Mouse (Mus musculus): ENCODE measurements at regions not wholly inside any gene's neighbourhood (a gene's known extent, or its start where the extent isn't known, plus 50 kb on each side); places are given as distances from the start of the nearest gene placed in this dataset.

GRCm38 (mm10) chr13:47532935-47533334, 410.5 kb downstream of the Rnf144b start:
- ChIA-PET CTCF (no interaction called here), POLR2A (no interaction called here)

GRCm38 (mm10) chr13:47537156-47537555, 414.7 kb downstream of the Rnf144b start:
- ChIA-PET POLR2A (no interaction called here), CTCF (no interaction called here)

GRCm38 (mm10) chr13:47549626-47550025, 427.2 kb downstream of the Rnf144b start:
- CTCF ChIA-PET, result no interaction called here
- POLR2A ChIA-PET, result no interaction called here

GRCm38 (mm10) chr13:47552251-47552650, 429.8 kb downstream of the Rnf144b start:
- ChIA-PET CTCF (no interaction called here), POLR2A (no interaction called here)

DNA sequence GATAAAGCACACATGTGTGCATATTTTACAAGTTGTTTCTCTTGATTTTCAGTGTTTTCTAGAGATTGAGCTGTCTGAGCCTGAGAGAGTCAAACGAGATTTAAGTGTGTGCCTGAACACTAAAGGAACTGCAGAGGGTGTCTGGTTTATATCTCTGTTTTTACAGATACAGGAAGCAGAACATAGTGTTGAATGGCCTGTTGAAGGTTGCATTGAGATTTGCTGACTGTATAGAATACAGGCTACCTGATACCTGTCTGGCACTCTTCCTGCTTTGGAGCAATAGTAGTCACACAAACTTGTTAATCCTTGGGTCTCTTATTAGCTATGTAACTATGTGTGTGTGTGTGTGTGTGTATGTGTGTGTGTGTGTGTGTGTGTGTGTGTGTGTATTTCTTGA, 431.7 kb downstream of the Rnf144b start:
- ChIA-PET CTCF (no interaction called here), POLR2A (interaction anchor here in 1 of 4 experiments (0.7 kb wide), 1 partner anchor 30 kb away, joined by 3 read pairs; no protein-coding TSS in a partner anchor)

GRCm38 (mm10) chr13:47557196-47557974, 434.9 kb downstream of the Rnf144b start:
- ChIA-PET CTCF (no interaction called here), POLR2A (no interaction called here)

- POLR2A ChIA-PET, result no interaction called here
- CTCF ChIA-PET, result no interaction called here
These were observed 440.4 kb downstream of the Rnf144b start for GRCm38 (mm10) chr13:47562836-47563235.

DNA sequence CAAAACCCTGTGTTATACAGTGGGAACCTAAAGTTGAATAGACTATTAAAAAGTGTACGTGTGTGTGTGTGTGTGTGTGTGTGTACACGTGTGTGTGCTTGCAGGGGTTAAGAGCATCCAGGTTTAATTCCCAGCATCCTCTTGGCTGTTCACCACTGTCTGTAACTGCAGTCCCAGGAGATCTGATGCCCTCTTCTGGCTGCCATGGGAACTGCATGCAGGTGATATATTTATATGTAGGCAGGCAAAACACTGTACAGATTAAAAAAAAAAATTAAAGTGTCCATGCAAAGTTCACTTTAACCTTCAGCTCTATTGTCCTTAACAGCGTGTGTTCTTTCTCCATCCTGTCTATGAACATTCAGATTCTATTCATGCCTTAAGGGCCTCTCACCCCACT, 454.1 kb downstream of the Rnf144b start:
- CTCF ChIA-PET, result interaction anchor here (0.6 to 1.1 kb wide), 10 partner anchors 21 to 921 kb away, joined by 3 to 9 read pairs (median 4); no protein-coding TSS in a partner anchor

GRCm38 (mm10) chr13:47580144-47580543, 457.7 kb downstream of the Rnf144b start:
- ChIA-PET POLR2A (no interaction called here), CTCF (no interaction called here)

More for the DNA sequence above, 454.1 kb downstream of the Rnf144b start:
- POLR2A ChIA-PET, result no interaction called here

- CTCF ChIA-PET, result no interaction called here
- POLR2A ChIA-PET, result no interaction called here
These were observed 462.7 kb downstream of the Rnf144b start for GRCm38 (mm10) chr13:47585158-47585557.

GRCm38 (mm10) chr13:47602646-47603045, 480.2 kb downstream of the Rnf144b start:
- ChIA-PET CTCF (no interaction called here), POLR2A (interaction anchor here in 1 of 4 experiments (0.6 kb wide), 1 partner anchor 291 kb away, joined by 5 read pairs; no protein-coding TSS in a partner anchor)

DNA sequence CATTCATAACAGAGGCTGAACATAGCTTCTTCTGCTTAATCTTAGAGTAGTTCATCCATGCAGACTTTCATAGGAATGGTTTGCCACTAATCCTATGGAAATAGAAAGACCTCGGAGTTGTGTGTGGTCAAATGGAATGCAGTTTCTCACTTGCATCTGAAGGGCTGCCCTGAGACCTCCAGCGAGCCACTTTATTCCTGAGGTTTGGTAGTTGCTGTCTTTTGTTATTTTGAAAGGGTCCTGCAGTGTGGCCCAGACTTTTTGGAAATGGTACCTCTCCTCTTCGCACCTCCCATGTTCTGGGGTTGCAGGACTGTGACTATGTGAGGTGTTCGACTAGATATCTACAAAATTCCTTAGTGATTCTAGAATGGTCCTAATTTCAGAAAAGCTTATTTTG, 489.0 kb downstream of the Rnf144b start:
- POLR2A ChIA-PET, result no interaction called here
- CTCF ChIA-PET, result no interaction called here

- ChIA-PET CTCF (interaction anchor here in 1 of 4 experiments (0.6 kb wide), 1 partner anchor 324 kb away, joined by 3 read pairs; no protein-coding TSS in a partner anchor), POLR2A (no interaction called here)
These were observed 514.2 kb downstream of the Rnf144b start for GRCm38 (mm10) chr13:47636511-47637103.

- CTCF ChIA-PET, result interaction anchor here (0.6 to 1.6 kb wide), 14 partner anchors 12 to 855 kb away, joined by 3 to 12 read pairs (median 4); no protein-coding TSS in a partner anchor
These were observed 519.9 kb downstream of the Rnf144b start for GRCm38 (mm10) chr13:47642341-47642740.

GRCm38 (mm10) chr13:47645081-47645480, 522.6 kb downstream of the Rnf144b start:
- CTCF ChIA-PET, result no interaction called here
- POLR2A ChIA-PET, result no interaction called here

More at GRCm38 (mm10) chr13:47642341-47642740, 519.9 kb downstream of the Rnf144b start:
- POLR2A ChIA-PET, result no interaction called here

GRCm38 (mm10) chr13:47647693-47648092, 525.2 kb downstream of the Rnf144b start:
- CTCF ChIA-PET, result interaction anchor here in 1 of 4 experiments (1.1 kb wide), 1 partner anchor 71 kb away, joined by 3 read pairs; no protein-coding TSS in a partner anchor
- POLR2A ChIA-PET, result no interaction called here

- POLR2A ChIA-PET, result no interaction called here
- CTCF ChIA-PET, result interaction anchor here in 1 of 4 experiments (1.1 kb wide), 1 partner anchor 17 kb away, joined by 4 read pairs; no protein-coding TSS in a partner anchor
These were observed 527.6 kb downstream of the Rnf144b start for GRCm38 (mm10) chr13:47650093-47650492.

GRCm38 (mm10) chr13:47666470-47666869, 544.0 kb downstream of the Rnf144b start:
- ChIA-PET POLR2A (no interaction called here), CTCF (interaction anchor here in 3 of 4 experiments (0.6 to 1.6 kb wide), 8 partner anchors 9 to 798 kb away, joined by 3 to 4 read pairs (median 4); no protein-coding TSS in a partner anchor)

DNA sequence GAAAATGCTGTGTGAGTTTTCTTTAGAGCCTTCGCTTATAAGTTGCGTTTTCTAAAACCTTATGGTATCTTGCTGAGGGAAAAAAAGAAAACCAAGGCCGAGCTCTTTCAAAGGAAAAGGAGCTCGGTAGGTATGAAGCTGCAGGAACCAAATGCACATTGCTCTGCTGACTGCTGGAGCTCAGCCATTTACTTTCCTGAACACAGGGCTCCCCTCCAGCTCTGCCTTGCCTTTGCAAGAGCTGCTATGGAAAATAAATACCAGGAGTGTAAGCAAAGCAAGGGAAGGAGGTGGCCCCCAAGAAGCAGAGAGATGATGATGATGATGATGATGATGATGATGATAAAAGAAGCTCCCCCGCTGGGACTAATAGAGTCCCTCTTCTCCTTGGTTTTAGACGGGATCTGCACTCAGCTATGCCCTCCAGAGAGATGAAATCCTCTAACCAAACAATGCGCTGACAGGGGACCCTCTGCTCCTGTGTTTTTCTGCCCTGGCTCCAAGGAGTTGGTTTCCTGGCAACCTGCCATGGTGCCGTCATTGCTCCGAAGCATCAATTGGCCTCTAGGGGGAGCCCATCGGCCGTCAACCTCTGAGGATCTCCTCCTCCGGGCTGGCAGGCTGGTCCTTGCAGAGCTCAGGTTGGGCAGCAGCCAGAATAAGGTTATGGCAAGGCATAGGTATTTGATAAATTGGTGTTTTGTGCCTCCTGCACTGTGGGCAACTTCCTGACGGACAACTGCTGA, 544.7 kb downstream of the Rnf144b start:
- CTCF ChIA-PET, result interaction anchor here (0.6 to 1.6 kb wide), 15 partner anchors 9 to 797 kb away, joined by 3 to 6 read pairs (median 3); no protein-coding TSS in a partner anchor

DNA sequence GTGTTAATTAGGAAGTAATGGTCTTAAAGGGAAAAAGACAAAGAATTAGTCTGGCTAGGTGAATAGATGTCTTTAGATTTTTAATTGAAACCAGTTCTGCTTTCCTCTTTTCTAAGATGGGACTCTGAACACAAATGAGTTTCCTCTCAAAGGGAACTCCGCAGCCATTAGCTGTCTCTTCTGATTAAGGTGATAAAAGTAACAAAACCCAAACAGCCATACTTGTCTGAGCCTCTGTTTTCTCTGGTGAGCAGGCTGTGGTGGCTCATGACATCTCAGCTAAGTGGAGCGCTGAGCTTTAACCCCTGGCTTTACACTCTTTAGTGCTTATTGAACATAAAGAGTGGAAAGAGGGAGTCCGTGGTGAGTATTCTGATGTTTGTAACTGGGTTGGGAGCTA, 565.7 kb downstream of the Rnf144b start:
- CTCF ChIA-PET, result interaction anchor here in 1 of 4 experiments (0.6 kb wide), 1 partner anchor 535 kb away, joined by 5 read pairs; no protein-coding TSS in a partner anchor
- POLR2A ChIA-PET, result no interaction called here

More for the DNA sequence above, 544.7 kb downstream of the Rnf144b start:
- POLR2A ChIA-PET, result interaction anchor here in 1 of 4 experiments (0.5 to 0.6 kb wide), 2 partner anchors 176 to 422 kb away, joined by 3 to 4 read pairs; no protein-coding TSS in a partner anchor

Data from embryonic stem cell, embryonic (primary cell).